Mouse (Mus musculus) granulocyte monocyte progenitor cell, adult 5-6 weeks (primary cell): ENCODE results near the gene Arhgef2. TPM values are rescaled to one million over a fixed set of nuclear protein-coding genes. Genes with fewer than 3 reads are reported as not detected.

Experiments
- ATAC-seq: replicated peaks from 2 replicates; pipeline ENCODE4 v1.8.0; 2016; ENCODE audit warnings: mild to moderate bottlenecking, moderate TSS enrichment, inconsistent platforms; ENCODE audit not compliant: poor library complexity, severe bottlenecking
- total RNA-seq, 2 experiments: library from RNA; stranded (forward) in 1 of 2; stranded (reverse) in 1 of 2; fragments of 200-712, 200-1000 nt in 1 of 2; fragments of >200 nt in 1 of 2; fragmentation: Nextera tagmentation in 1 of 2; gene quantifications; 2 replicates each; pipeline ENCODE4 v1.2.3; 2014 to 2017

The Arhgef2 gene
- total RNA-seq, 2 experiments from 2014 or later: 59.1 to 137 TPM

- ATAC-seq: no peak
Observed at GRCm38 (mm10) chr3:88653516-88654370, 48.0 kb downstream of the Arhgef2 start.

- ATAC-seq: no peak
Observed at GRCm38 (mm10) chr3:88654621-88655020, 48.9 kb downstream of the Arhgef2 start.

GRCm38 (mm10) chr3:88655619-88656018 is 49.9 kb downstream of the Arhgef2 start:
- ATAC-seq: no peak

GRCm38 (mm10) chr3:88658441-88659127 is 52.8 kb downstream of the Arhgef2 start:
- no peak for ATAC-seq

- ATAC-seq: 0 out of 2 replicates have a peak, but pooled peaks have one; percentile 30
Observed at GRCm38 (mm10) chr3:88659798-88660197, 54.0 kb downstream of the Arhgef2 start.

GRCm38 (mm10) chr3:88664095-88664494 is 58.3 kb downstream of the Arhgef2 start:
- ATAC-seq: peak; percentile 79

- ATAC-seq: peak; percentile 97
Observed at GRCm38 (mm10) chr3:88677399-88677798, 71.6 kb downstream of the Arhgef2 start.

- no peak for ATAC-seq
Observed at GRCm38 (mm10) chr3:88683814-88684213, 78.0 kb downstream of the Arhgef2 start.

GRCm38 (mm10) chr3:88684236-88684979 is 78.6 kb downstream of the Arhgef2 start:
- no peak for ATAC-seq

- ATAC-seq: peak; percentile 96
Observed at GRCm38 (mm10) chr3:88684980-88685941, 79.5 kb downstream of the Arhgef2 start, which contains the start of gene Khdc4. TSS of gene Khdc4 (plus strand) at chr3:88685803.

GRCm38 (mm10) chr3:88685958-88686451 is 80.2 kb downstream of the Arhgef2 start:
- ATAC-seq: peak; percentile 28

GRCm38 (mm10) chr3:88686734-88687611 is 81.2 kb downstream of the Arhgef2 start:
- no peak for ATAC-seq

- ATAC-seq: no peak
Observed at GRCm38 (mm10) chr3:88689079-88689478, 83.3 kb downstream of the Arhgef2 start.

- no peak for ATAC-seq
Observed at GRCm38 (mm10) chr3:88695545-88695944, 89.8 kb downstream of the Arhgef2 start.
